Mouse (Mus musculus): Measurements from ENCODE around the gene Phykpl.

- TF ChIP-seq CTCF (IDR thresholded peaks at IDR 0.05; ENCODE audit: low read depth, low read length) (no peak), POLR2A (IDR thresholded peaks at IDR 0.05; ENCODE audit: extremely low read depth, insufficient read depth, low read length) (no peak)
These were observed 5.4 kb downstream of the Phykpl start for GRCm38 (mm10) chr11:51590002-51590401.
